Mouse (Mus musculus): ENCODE measurements around the gene Rhog. TPM values are rescaled to one million over a fixed set of nuclear protein-coding genes. Genes with fewer than 3 reads are reported as not detected.
"Not testable (repeated sequence)": the region's sequence is repeated elsewhere in the genome, so short reads cannot be mapped to it uniquely, and the experiment has no call there.

Gene Rhog
- 10 to 100 TPM; 11.3 to 12.3 TPM for total RNA-seq (2021)

GRCm38 (mm10) chr7:102255954-102256353 is at the start of gene Rhog:
Rhog (minus strand) TSS chr7:102256054.
- intact Hi-C loops (cut with DNase I): no loop called here
- DNase-seq: no peak

GRCm38 (mm10) chr7:102305596-102305995 is 49.7 kb upstream of the Rhog start:
- DNase-seq: peak; percentile 4
- intact Hi-C loops (cut with DNase I): no loop called here

- no peak for DNase-seq
- intact Hi-C loops (cut with DNase I): no loop called here
These were observed 46.6 kb upstream of the Rhog start for GRCm38 (mm10) chr7:102302471-102302870.

GRCm38 (mm10) chr7:102300761-102301160 is 44.9 kb upstream of the Rhog start:
- intact Hi-C loops (cut with DNase I): no loop called here
- DNase-seq: no peak

- DNase-seq: no peak
- intact Hi-C loops (cut with DNase I): no loop called here
These were observed 37.4 kb upstream of the Rhog start for GRCm38 (mm10) chr7:102293234-102293633.

- intact Hi-C loops (cut with DNase I): no loop called here
- DNase-seq: no peak
These were observed 36.4 kb upstream of the Rhog start for GRCm38 (mm10) chr7:102292228-102292627.

GRCm38 (mm10) chr7:102289466-102289865 is 33.6 kb upstream of the Rhog start:
- DNase-seq: no peak
- intact Hi-C loops (cut with DNase I): no loop called here

- intact Hi-C loops (cut with DNase I): no loop called here
- no peak for DNase-seq
These were observed 26.4 kb upstream of the Rhog start for GRCm38 (mm10) chr7:102282261-102282660.

GRCm38 (mm10) chr7:102281403-102281802 is 25.5 kb upstream of the Rhog start:
- no peak for DNase-seq
- intact Hi-C loops (cut with DNase I): no loop called here

GRCm38 (mm10) chr7:102272422-102272948 is 16.6 kb upstream of the Rhog start:
- intact Hi-C loops (cut with DNase I): no loop called here
- no peak for DNase-seq

GRCm38 (mm10) chr7:102268395-102268748 is 12.5 kb upstream of the Rhog start:
- DNase-seq: no peak
- intact Hi-C loops (cut with DNase I): loop anchor here (5.0 kb wide), 1 partner anchor 149 kb away; no protein-coding TSS in a partner anchor

- intact Hi-C loops (cut with DNase I): loop anchor here (5.0 kb wide), 1 partner anchor 150 kb away; no protein-coding TSS in a partner anchor
These were observed 11.9 kb upstream of the Rhog start, which contains the start of gene Stim1 for GRCm38 (mm10) chr7:102267601-102268394. Stim1 (plus strand) TSS chr7:102267806.

GRCm38 (mm10) chr7:102267113-102267579 is 11.3 kb upstream of the Rhog start:
- intact Hi-C loops (cut with DNase I): loop anchor here (5.0 kb wide), 1 partner anchor 150 kb away; no protein-coding TSS in a partner anchor
- DNase-seq: peak; percentile 97

More at GRCm38 (mm10) chr7:102267601-102268394, 11.9 kb upstream of the Rhog start, which contains the start of gene Stim1:
- DNase-seq: peak; percentile 37

GRCm38 (mm10) chr7:102266401-102267042 is 10.7 kb upstream of the Rhog start:
- intact Hi-C loops (cut with DNase I): loop anchor here (5.0 kb wide), 1 partner anchor 151 kb away; no protein-coding TSS in a partner anchor
- no peak for DNase-seq

- not testable (repeated sequence) for DNase-seq
- intact Hi-C loops (cut with DNase I): loop anchor here (5.0 kb wide), 1 partner anchor 151 kb away; no protein-coding TSS in a partner anchor
These were observed 10.2 kb upstream of the Rhog start for GRCm38 (mm10) chr7:102266021-102266400.

- intact Hi-C loops (cut with DNase I): no loop called here
- DNase-seq: no peak
These were observed 7.2 kb upstream of the Rhog start for GRCm38 (mm10) chr7:102263020-102263419.

GRCm38 (mm10) chr7:102260518-102260917 is 4.7 kb upstream of the Rhog start:
- no peak for DNase-seq
- intact Hi-C loops (cut with DNase I): no loop called here

- no peak for DNase-seq
- intact Hi-C loops (cut with DNase I): no loop called here
These were observed 4.0 kb upstream of the Rhog start for GRCm38 (mm10) chr7:102259716-102260479.

- DNase-seq: no peak
- intact Hi-C loops (cut with DNase I): no loop called here
These were observed 2.9 kb upstream of the Rhog start for GRCm38 (mm10) chr7:102258753-102259152.

GRCm38 (mm10) chr7:102258189-102258588 is 2.3 kb upstream of the Rhog start:
- DNase-seq: peak; percentile 83
- intact Hi-C loops (cut with DNase I): no loop called here

GRCm38 (mm10) chr7:102256636-102257035 is 782 bp upstream of the Rhog start:
- no peak for DNase-seq
- intact Hi-C loops (cut with DNase I): no loop called here
